Mouse (Mus musculus) cerebellum, adult 8-10 months (tissue): ENCODE measurements around the gene Sart3.
"Not testable (repeated sequence)": the region's sequence is repeated elsewhere in the genome, so short reads cannot be mapped to it uniquely, and the experiment has no call there.

Source experiments
- DNase-seq: peaks from one replicate; pipeline ENCODE4 v3.0.0; 2022

Gene Sart3

DNA sequence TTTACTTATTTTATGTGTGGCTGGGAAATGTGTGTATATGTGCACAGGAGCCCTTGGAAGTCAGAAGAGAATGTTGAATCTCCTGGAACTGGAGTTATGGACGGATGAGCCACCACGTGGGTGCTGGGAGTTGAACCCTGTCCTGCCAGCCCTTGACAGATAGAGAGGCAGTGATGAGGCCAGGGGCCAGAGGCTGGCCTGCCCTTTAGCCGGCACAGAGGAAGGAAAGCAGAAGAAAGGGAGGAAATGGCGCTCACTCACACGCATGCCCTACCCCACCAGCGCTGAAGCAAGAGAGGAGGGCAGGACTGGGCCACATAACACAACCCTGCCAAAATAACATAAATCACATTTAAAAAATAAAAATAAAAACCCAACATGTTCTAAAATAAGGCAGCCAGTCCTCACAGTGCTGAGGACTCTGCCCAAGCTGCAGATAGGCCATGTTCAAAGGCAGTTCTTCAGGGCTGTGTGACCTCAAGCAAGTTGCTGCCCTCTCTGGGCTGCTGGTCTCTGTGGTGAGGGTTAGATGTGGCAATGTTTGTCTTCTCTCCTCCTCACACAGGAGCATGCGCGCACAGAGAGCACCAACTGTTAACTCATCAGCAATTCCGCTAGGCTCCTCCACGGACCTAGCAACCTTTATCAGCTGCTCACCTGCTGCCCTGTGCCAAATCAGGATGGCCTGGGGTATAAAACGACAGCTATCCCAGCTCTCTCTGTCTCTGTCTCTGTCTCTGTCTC lies 18.3 kb upstream of the Sart3 start:
- no peak for DNase-seq

GRCm38 (mm10) chr5:113789075-113789788 lies 16.9 kb upstream of the Sart3 start:
- DNase-seq = no peak

DNA sequence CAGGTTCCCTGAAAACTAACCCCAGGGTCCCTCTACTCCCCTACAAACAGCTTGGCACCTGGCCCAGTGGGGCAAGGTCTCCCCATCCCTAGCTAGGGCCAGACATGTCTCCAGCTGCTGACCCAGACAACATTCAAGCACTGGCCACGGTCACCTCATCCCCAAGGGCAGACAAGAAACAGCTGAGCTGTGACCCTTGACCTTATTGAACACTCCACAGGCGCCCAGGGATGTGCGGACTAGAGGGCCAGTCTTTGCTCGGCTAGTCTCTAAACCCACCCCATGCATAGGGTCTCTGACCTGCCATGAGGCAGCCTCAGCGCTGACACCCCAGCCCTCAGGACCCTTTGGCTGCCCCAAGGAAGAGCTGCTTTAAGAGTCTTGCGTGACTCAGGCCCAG lies 16.3 kb upstream of the Sart3 start:
- no peak for DNase-seq

- DNase-seq = no peak
Observed at GRCm38 (mm10) chr5:113786985-113787384, 14.7 kb upstream of the Sart3 start.

DNA sequence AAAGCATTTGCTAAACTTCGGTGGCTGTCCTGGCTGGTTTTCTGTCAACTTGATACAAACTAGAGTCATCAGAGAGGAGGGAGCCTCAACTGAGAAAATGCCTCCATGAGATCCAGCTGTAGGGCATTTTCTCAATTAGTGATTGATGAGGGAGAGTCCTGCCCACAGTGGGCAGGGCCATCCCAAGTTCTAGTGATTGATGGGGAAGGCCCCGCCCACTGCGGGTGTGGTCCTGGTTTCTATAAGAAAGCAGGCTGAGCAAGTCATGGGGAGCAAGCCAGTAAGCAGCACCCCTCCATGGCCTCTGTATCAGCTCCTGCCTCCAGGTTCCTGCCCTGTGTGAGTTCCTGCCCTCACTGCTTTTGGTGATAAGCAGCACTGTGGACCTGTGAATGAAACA lies 11.8 kb upstream of the Sart3 start:
- not testable (repeated sequence) for DNase-seq

GRCm38 (mm10) chr5:113783581-113784001 lies 11.3 kb upstream of the Sart3 start:
- DNase-seq = no peak

DNA sequence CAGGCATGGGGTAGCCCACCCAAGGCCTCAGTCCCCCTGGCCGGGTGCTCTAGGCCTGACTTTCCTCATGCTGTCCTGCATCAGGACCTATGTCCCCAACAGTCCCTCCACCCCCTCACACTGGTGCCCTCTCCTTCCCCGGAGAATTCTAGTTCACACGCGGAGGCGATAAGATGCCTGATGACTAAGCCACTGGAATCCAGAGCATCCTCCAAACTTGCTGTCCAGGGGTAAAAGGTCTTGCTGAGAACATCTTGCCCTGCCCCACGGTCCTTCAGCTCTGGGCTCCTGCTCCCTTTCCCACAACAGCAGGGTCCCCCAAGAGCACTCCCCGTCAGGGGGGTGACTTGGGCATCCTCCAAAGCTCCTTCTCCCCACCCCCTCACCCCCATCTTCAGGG lies 10.3 kb upstream of the Sart3 start:
- no peak for DNase-seq

DNA sequence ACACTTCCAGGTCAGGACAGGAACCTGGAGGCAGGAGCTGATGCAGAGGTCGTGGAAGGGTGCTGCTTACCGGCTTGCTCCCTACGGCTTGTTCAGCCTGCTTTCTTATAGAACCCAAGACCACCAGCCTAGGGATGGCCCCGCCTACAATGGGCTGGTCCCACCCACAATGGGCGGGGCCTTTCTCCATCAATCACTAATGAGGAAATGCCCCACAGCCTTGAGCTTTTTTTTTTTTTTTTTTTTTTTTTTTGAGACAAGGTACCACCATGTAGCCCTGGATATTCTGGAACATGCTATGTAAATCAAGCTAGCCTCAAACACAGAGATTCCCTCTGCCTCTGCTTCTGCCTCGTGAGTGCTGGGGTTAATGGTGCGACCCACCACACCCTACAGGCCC lies 9.6 kb upstream of the Sart3 start:
- DNase-seq = no peak

DNA sequence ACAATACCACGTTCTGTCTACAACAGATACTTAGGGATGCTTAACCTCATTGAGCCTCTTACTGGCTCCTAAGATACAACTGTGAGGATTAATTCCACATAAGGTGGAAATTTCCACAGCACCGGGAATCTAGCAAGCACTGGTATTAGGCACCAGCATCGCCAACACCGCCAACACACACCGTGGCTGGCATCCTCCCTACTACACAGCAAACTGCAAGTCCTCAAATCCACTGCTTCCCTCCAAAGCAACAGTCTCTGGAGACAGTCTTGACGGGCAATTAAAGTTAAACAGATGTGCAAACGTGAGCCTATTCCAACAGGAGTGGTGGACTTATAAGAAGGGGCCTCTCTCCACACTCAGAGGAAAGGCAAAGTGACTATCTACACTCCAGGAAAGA lies 8.9 kb upstream of the Sart3 start:
- DNase-seq = no peak

DNA sequence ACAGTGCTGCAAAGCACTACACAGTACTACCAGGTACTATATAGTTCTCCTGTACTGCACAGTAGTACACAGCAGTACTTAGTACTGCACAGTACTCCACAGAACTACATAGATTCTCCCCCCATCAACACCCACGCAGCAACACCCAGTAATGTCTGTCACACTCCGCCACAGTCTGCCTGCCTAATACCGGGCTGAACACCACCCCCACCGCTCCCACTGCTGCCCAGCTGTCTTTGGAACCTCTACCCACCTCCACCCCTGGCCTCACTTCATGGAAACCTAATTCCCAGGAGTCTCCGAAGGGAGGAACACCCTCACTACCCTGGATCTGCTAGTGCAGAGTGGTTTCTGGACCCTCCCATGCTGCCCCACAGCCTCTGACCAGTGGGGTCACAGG lies 8.5 kb upstream of the Sart3 start:
- DNase-seq = no peak

DNA sequence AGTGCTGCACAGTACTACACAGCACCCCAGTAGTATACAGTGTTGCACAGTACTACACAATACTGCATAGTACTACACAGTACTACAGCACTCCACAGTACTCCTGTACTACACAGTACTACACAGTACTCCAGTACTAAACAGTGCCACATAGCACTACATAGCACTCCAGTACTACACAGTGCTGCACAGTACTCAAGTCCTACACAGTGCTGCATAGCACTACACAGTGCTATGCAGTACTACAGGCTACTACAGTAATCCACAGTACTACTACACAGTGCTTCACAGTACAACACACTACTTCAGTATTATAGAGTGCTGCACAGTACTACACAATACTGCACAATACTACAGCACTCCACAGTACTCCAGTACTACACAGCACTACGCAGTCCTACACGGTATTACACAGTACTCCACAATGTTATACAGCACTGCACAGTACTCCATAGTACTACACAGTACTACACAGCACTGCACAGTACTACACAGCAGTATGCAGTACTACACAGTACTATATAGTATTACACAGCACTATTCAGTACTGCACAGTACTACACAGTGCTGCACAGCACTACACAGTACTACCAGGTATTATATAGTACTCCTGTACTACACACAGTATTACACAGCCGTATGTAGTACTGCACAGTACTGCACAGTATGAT lies 7.9 kb upstream of the Sart3 start:
- DNase-seq = no peak

DNA sequence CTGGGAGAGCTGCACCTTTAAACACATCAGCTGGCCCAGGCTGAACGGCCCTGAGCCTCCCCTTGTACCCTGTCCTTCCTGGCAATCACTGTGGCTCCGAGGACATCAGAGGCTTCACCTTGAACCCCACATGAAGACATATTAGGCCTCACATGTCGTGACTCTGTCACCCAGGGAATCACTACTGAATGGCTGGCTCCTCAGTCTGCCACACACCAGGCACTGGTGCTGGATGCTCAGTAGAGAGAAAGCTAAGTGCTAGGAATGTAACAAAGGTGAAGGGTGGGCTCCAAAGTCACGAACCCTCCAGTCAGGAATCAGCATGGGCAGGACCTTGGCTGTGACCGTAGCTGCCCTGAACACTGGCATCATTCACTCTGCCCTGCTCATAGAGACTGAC lies 7.3 kb upstream of the Sart3 start:
- DNase-seq = no peak

- not testable (repeated sequence) for DNase-seq
Observed at GRCm38 (mm10) chr5:113777728-113778127, 5.4 kb upstream of the Sart3 start.

DNA sequence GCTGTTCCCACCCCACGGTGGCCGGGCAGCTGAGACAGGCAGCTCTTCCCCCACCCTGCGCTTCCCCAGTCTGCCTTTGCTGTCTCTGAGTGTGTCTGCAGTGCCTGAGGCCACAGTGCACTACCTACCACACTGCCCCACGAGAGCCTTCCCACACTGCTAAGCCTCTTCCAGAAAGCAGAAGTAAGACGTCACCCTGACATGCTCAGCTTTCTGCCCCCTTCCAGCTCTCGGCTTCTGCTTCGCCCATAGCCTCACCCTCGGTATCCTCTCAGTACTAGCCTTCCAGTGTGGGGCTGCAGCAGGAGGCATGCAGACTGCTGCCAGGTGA lies 4.6 kb upstream of the Sart3 start:
- DNase-seq = no peak

GRCm38 (mm10) chr5:113776128-113776895 lies 4.0 kb upstream of the Sart3 start:
- no peak for DNase-seq

GRCm38 (mm10) chr5:113775585-113775984 lies 3.3 kb upstream of the Sart3 start:
- DNase-seq = no peak

- peak; percentile 77 for DNase-seq
Observed at GRCm38 (mm10) chr5:113773664-113774063, 1.4 kb upstream of the Sart3 start.

- no peak for DNase-seq
Observed at GRCm38 (mm10) chr5:113772905-113773519, 702 bp upstream of the Sart3 start.

- DNase-seq = peak; percentile 89
Observed at GRCm38 (mm10) chr5:113771213-113772162, 822 bp downstream of the Sart3 start.

GRCm38 (mm10) chr5:113768806-113769205 lies 3.5 kb downstream of the Sart3 start:
- no peak for DNase-seq

GRCm38 (mm10) chr5:113765641-113766526 lies 6.4 kb downstream of the Sart3 start:
- no peak for DNase-seq
